Mouse (Mus musculus) liver, adult 2 months (tissue): ENCODE results near the gene Serf2.

Source experiments
- CTCF ChIP-seq: fragments of 200-500 bp; IDR thresholded peaks from 2 replicates; pipeline ENCODE4 v1.5.1; 2011; ENCODE audit warnings: low read depth, low read length, control low read depth
- POLR2A ChIP-seq: fragments of 200-500 bp; IDR thresholded peaks from 2 replicates; pipeline ENCODE4 v1.6.1; 2011; ENCODE audit warnings: low read length, control low read depth; ENCODE audit not compliant: insufficient read depth; ENCODE audit errors: extremely low read depth

DNA sequence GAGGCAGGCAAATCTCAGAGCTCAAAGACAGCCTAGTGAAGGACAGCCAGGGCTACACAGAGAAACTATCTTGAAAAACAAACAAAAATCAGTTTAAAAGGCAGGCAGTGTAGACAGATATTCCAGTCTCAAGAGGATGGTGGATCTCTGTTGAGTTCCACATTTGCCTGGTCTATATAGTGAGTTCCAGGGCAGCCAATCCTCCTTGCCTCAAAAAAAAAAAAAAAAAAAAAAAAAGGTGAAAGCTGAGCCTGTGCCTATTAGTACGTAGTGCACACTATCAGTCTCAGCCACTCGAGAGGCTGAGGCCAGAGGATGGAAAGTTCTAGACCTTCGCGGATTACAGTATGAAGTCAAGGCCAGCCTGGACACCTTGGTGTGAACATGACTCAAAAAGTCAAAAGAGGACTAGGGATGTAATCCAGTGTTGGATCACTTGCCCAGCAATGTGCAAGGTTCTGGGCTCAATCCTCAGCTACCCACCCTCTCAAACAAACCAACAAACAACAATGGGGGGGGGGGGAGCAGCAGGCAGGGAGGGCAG is 36.1 kb upstream of the Serf2 start:
- no peak for TF ChIP-seq CTCF
- TF ChIP-seq POLR2A: no peak
